Mouse (Mus musculus) cerebellum, adult 2 months (tissue): Measurements from ENCODE around the gene Tent5b.

ENCODE experiments used
- CTCF ChIP-seq: fragments of 200-500 bp; IDR thresholded peaks from 2 replicates; pipeline ENCODE4 v1.5.1; 2011; ENCODE audit warnings: low read depth, mild to moderate bottlenecking, control low read depth, low read length, moderate library complexity, borderline replicate concordance; ENCODE audit not compliant: insufficient read depth
- POLR2A ChIP-seq: fragments of 200-500 bp; IDR thresholded peaks from 2 replicates; pipeline ENCODE4 v1.6.1; 2011; ENCODE audit warnings: low read length, control low read depth, borderline replicate concordance; ENCODE audit not compliant: insufficient read depth

DNA sequence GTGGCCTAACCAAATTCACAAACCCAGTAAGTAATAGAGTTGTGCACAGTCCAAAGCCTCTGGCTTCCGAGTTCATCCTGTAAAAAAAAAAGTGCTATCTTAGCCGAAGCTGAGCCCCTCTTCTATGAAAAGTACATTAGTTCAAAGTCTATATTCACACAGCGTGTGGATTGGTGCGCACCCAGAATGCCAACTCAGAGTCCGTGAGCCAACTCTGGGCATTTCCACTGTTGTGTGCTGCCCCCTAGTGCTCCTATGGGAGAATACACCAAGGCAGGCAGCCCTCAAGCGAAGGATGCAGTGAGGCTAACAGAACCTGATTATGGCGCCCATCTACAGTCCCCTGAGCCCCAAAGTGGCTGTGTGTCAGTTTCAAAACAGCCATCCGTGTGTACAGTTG, 33.0 kb downstream of the Tent5b start:
- peak; percentile 95 for TF ChIP-seq CTCF
- TF ChIP-seq POLR2A = no peak
